Mouse (Mus musculus): Measurements from ENCODE around the gene Smc3. TPM values are rescaled to one million over a fixed set of nuclear protein-coding genes. Genes with fewer than 3 reads are reported as not detected.

The Smc3 gene
- polyA plus RNA-seq, 1 experiment from 2014 or later, result 19.7 TPM

GRCm38 (mm10) chr19:53660722-53661420, 60.7 kb downstream of the Smc3 start:
- no peak for ATAC-seq
- H3K9ac ChIP-seq (replicated peaks), result no peak overlapping the region
- no peaks in the 10 kb centered on the region for H3K36me3 ChIP-seq (replicated peaks; ENCODE audit: insufficient read depth, low read length)
- no peak for DNase-seq
- H3K9me3 ChIP-seq (ENCODE audit: low read length), result no peaks in the 10 kb centered on the region
- 78% methylated on average over 9 of the region's 9 CpGs for WGBS (ENCODE audit: insufficient replicate concordance)
- no peaks in the 10 kb centered on the region for H3K4me1 ChIP-seq (ENCODE audit: insufficient read depth)
- H3K27me3 ChIP-seq (ENCODE audit: insufficient read depth, low read length), result no peaks in the 10 kb centered on the region
- no peak overlapping the region for H3K4me3 ChIP-seq (ENCODE audit: low read depth, low read length)
- no peak overlapping the region for H3K4me2 ChIP-seq (ENCODE audit: low read depth, low read length)
- no peak overlapping the region for H3K27ac ChIP-seq (ENCODE audit: low read depth)
- no peak for TF ChIP-seq CTCF (IDR thresholded peaks at IDR 0.05; ENCODE audit: low read depth)

DNA sequence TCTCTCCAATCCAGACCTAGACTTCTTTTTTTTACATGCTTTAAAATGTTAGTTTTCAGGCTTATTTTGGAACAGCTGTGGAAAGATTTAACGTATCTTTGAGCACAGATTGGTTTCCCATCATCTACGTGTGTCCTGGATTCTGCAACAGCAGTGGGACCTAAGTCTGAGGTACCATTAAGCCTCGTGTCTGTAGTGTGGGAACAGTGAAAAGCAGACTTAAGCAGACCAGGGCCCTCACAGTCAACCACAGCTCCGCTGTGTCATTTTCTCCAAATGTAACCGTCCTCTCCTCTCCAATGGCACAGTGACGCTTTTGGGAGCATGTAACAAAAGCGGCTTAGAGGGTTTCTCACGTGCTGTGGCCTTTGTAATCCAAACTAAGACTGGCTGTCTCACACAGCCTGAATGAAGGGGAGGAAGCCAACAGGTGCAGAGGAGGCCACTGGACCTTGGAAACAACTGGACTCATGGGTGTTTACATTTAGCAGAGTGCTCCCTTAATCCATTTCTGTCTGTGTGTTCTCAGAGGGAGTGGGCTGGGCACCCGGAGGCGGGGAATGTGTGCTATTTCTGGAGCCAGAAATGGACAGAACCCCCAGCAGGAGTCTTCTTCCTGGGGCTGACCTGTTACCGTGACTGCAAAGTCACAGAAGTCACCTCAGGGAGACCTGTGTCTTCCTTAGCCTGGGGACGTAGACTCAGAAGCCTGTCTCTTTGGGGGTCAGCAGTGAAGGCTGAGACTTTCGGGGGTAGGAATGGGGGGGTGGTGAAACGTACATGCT, 61.9 kb downstream of the Smc3 start:
- no peak for ATAC-seq
- H3K4me2 ChIP-seq (ENCODE audit: low read depth, low read length), result no peak overlapping the region

DNA sequence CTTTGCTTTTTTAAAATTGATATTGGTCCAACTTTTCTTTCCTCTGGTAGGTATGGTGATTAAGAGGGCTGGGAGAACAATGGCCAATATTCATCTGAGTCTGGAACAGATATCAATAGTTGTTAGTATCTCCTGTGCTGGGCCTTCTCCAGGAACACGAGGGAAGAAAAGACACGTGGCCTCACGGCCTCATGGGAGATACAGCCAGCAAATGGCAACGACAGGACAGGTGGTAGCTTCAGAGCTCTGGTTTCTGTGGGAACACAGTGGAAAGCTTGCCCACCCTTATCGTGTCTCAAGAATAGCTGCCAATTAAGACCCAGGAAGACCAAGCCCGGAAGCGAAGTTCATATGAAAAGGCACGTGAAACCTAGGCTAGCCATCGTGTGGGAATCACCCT, 64.6 kb downstream of the Smc3 start:
- no peak overlapping the region for H3K4me3 ChIP-seq (ENCODE audit: low read depth, low read length)
- no peak overlapping the region for H3K9ac ChIP-seq (replicated peaks)
- no peaks in the 10 kb centered on the region for H3K36me3 ChIP-seq (replicated peaks; ENCODE audit: insufficient read depth, low read length)
- no peak overlapping the region for H3K4me2 ChIP-seq (ENCODE audit: low read depth, low read length)
- no peaks in the 10 kb centered on the region for H3K9me3 ChIP-seq (ENCODE audit: low read length)
- no peaks in the 10 kb centered on the region for H3K27me3 ChIP-seq (ENCODE audit: insufficient read depth, low read length)
- TF ChIP-seq CTCF (IDR thresholded peaks at IDR 0.05; ENCODE audit: low read depth), result no peak
- no peak for TF ChIP-seq EP300 (IDR thresholded peaks at IDR 0.05; ENCODE audit: low read depth)
- H3K27ac ChIP-seq (ENCODE audit: low read depth), result no peak overlapping the region
- H3K4me1 ChIP-seq (ENCODE audit: insufficient read depth), result no peaks in the 10 kb centered on the region
- ATAC-seq (no peak), DNase-seq (no peak)
- WGBS (ENCODE audit: insufficient replicate concordance), result 82% methylated on average over 9 of the region's 9 CpGs

More for the DNA sequence above, 61.9 kb downstream of the Smc3 start:
- 60% methylated on average over 14 of the region's 14 CpGs for WGBS (ENCODE audit: insufficient replicate concordance)
- Histone ChIP-seq H3K27ac (ENCODE audit: low read depth) (no peak overlapping the region), H3K27me3 (ENCODE audit: insufficient read depth, low read length) (no peaks in the 10 kb centered on the region), H3K9me3 (ENCODE audit: low read length) (no peaks in the 10 kb centered on the region), H3K36me3 (replicated peaks; ENCODE audit: insufficient read depth, low read length) (no peaks in the 10 kb centered on the region), H3K9ac (replicated peaks) (no peak overlapping the region), H3K4me3 (ENCODE audit: low read depth, low read length) (no peak overlapping the region), H3K4me1 (ENCODE audit: insufficient read depth) (no peaks in the 10 kb centered on the region)
- no peak for DNase-seq
- TF ChIP-seq EP300 (IDR thresholded peaks at IDR 0.05; ENCODE audit: low read depth) (no peak), CTCF (IDR thresholded peaks at IDR 0.05; ENCODE audit: low read depth) (no peak)

- no peak overlapping the region for H3K27ac ChIP-seq (ENCODE audit: low read depth)
- TF ChIP-seq CTCF (IDR thresholded peaks at IDR 0.05; ENCODE audit: low read depth) (no peak), EP300 (IDR thresholded peaks at IDR 0.05; ENCODE audit: low read depth) (no peak)
- H3K9me3 ChIP-seq (ENCODE audit: low read length), result no peaks in the 10 kb centered on the region
- H3K4me2 ChIP-seq (ENCODE audit: low read depth, low read length), result no peak overlapping the region
- H3K4me1 ChIP-seq (ENCODE audit: insufficient read depth), result no peaks in the 10 kb centered on the region
- no peak overlapping the region for H3K4me3 ChIP-seq (ENCODE audit: low read depth, low read length)
- no peaks in the 10 kb centered on the region for H3K27me3 ChIP-seq (ENCODE audit: insufficient read depth, low read length)
- ATAC-seq (no peak), DNase-seq (no peak)
- 71% methylated on average over 4 of the region's 4 CpGs for WGBS (ENCODE audit: insufficient replicate concordance)
- no peak overlapping the region for H3K9ac ChIP-seq (replicated peaks)
- no peaks in the 10 kb centered on the region for H3K36me3 ChIP-seq (replicated peaks; ENCODE audit: insufficient read depth, low read length)
Observed at GRCm38 (mm10) chr19:53665391-53665790, 65.2 kb downstream of the Smc3 start.

DNA sequence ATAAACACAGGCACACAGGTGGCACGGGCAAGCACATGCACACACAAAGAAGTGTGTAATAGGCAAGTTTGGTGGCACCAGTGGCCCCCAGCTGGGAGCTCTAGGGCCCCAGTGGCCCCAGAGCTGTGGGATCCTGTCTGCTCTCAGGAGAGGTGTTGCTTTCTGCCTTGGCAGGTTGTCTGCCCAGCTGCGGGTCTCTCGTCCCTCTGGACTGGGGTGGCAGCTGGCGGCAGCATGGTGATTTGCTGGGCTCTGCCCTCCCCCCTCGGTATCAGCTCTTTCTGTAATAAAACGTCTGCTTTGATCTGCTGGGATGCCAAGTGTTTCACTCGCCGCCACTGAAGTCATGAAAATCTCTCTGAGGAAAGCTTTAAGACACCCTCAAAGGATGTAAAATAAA, 66.5 kb downstream of the Smc3 start:
- 55% methylated on average over 8 of the region's 8 CpGs for WGBS (ENCODE audit: insufficient replicate concordance)
- Histone ChIP-seq H3K27ac (ENCODE audit: low read depth) (no peak overlapping the region), H3K4me3 (ENCODE audit: low read depth, low read length) (no peak overlapping the region), H3K36me3 (replicated peaks; ENCODE audit: insufficient read depth, low read length) (no peaks in the 10 kb centered on the region), H3K9me3 (ENCODE audit: low read length) (no peaks in the 10 kb centered on the region), H3K4me2 (ENCODE audit: low read depth, low read length) (no peak overlapping the region), H3K9ac (replicated peaks) (no peak overlapping the region), H3K27me3 (ENCODE audit: insufficient read depth, low read length) (peaks cover 10% of the 10 kb centered on the region; the same call in 1 of the 2 replicates), H3K4me1 (ENCODE audit: insufficient read depth) (no peaks in the 10 kb centered on the region)
- TF ChIP-seq EP300 (IDR thresholded peaks at IDR 0.05; ENCODE audit: low read depth), result no peak
- TF ChIP-seq CTCF (IDR thresholded peaks at IDR 0.05; ENCODE audit: low read depth), result no peak
- ATAC-seq (no peak), DNase-seq (no peak)

GRCm38 (mm10) chr19:53668821-53669220, 68.6 kb downstream of the Smc3 start:
- ATAC-seq, result no peak

More at GRCm38 (mm10) chr19:53668821-53669220, 68.6 kb downstream of the Smc3 start:
- Histone ChIP-seq H3K4me2 (ENCODE audit: low read depth, low read length) (no peak overlapping the region), H3K9me3 (ENCODE audit: low read length) (no peaks in the 10 kb centered on the region), H3K27me3 (ENCODE audit: insufficient read depth, low read length) (peaks cover 16% of the 10 kb centered on the region; the same call in 1 of the 2 replicates), H3K27ac (ENCODE audit: low read depth) (no peak overlapping the region), H3K9ac (replicated peaks) (no peak overlapping the region), H3K4me1 (ENCODE audit: insufficient read depth) (no peaks in the 10 kb centered on the region), H3K4me3 (ENCODE audit: low read depth, low read length) (no peak overlapping the region), H3K36me3 (replicated peaks; ENCODE audit: insufficient read depth, low read length) (no peaks in the 10 kb centered on the region)
- 54% methylated on average over 7 of the region's 7 CpGs for WGBS (ENCODE audit: insufficient replicate concordance)
- TF ChIP-seq EP300 (IDR thresholded peaks at IDR 0.05; ENCODE audit: low read depth) (no peak), CTCF (IDR thresholded peaks at IDR 0.05; ENCODE audit: low read depth) (no peak)
- no peak for DNase-seq

Measured in liver, postnatal 0 days (tissue).